Mouse (Mus musculus) limb, embryonic 14.5 days (tissue): ENCODE results near the gene Dcaf4. TPM values are rescaled to one million over a fixed set of nuclear protein-coding genes. Genes with fewer than 3 reads are reported as not detected.

ENCODE experiments used
- ATAC-seq: fragments of 200-750 bp; cut with Nextera tagmentation; 2 replicates; pipeline ENCODE4 v1.8.0; 2017; ENCODE audit warnings: low read depth, moderate number of reproducible peaks, moderate TSS enrichment; ENCODE audit not compliant: low FRiP score
- DNase-seq: peaks from one replicate; pipeline ENCODE4 v3.0.0-alpha.2; 2015; ENCODE audit warnings: low spot score
- H3K27ac ChIP-seq: fragments of 300-500 bp; sonication (generic); replicated peaks from 2 replicates; pipeline ENCODE4 v1.5.1; 2014; ENCODE audit warnings: low read depth, mild to moderate bottlenecking, low read length, moderate library complexity, mixed read lengths
- H3K27me3 ChIP-seq: fragments of 300-500 bp; sonication (generic); 2 replicates; pipeline ENCODE4 v1.6.1; 2014; ENCODE audit warnings: low read length, mixed read lengths; ENCODE audit not compliant: control insufficient read depth, insufficient read depth
- H3K36me3 ChIP-seq: fragments of 300-500 bp; sonication (generic); 2 replicates; pipeline ENCODE4 v1.6.1; 2014; ENCODE audit warnings: mild to moderate bottlenecking, low read length, moderate library complexity, mixed read lengths; ENCODE audit not compliant: control insufficient read depth, insufficient read depth
- H3K4me1 ChIP-seq: fragments of 300-500 bp; sonication (generic); 2 replicates; pipeline ENCODE4 v1.6.1; 2014; ENCODE audit warnings: antibody characterized with exemption, low read length, mixed read lengths; ENCODE audit not compliant: control insufficient read depth, insufficient read depth
- H3K4me2 ChIP-seq: fragments of 300-500 bp; sonication (generic); replicated peaks from 2 replicates; pipeline ENCODE4 v1.6.1; 2014; ENCODE audit warnings: low read depth, mild to moderate bottlenecking, low read length, moderate library complexity; ENCODE audit not compliant: severe bottlenecking
- H3K4me3 ChIP-seq: fragments of 300-500 bp; sonication (generic); replicated peaks from 2 replicates; pipeline ENCODE4 v1.5.1; 2014; ENCODE audit warnings: low read length
- H3K9ac ChIP-seq: fragments of 300-500 bp; sonication (generic); 2 replicates; pipeline ENCODE4 v1.6.1; 2014; ENCODE audit warnings: mild to moderate bottlenecking, low read depth, low read length, moderate library complexity; ENCODE audit not compliant: severe bottlenecking
- H3K9me3 ChIP-seq: fragments of 300-500 bp; sonication (generic); 2 replicates; pipeline ENCODE4 v1.6.1; 2016; ENCODE audit warnings: low read length; ENCODE audit not compliant: control insufficient read depth
- POLR2A ChIP-seq: fragments of 200-500 bp; IDR thresholded peaks from 2 replicates; pipeline ENCODE4 v1.8.0; 2012; ENCODE audit warnings: inconsistent platforms, mild to moderate bottlenecking, moderate library complexity, borderline replicate concordance; ENCODE audit not compliant: insufficient read depth, insufficient read length; ENCODE audit errors: extremely low read depth
- WGBS: fragments of 180-500 bp; shearing (Covaris S2); extraction: QIAGEN DNeasy Blood & Tissue Kit; methylation state at CpG from one replicate; pipeline ENCODE4 v1.1.7; 2014; 5-methylcytosine and 5-hydroxymethylcytosine counted together
- polyA plus RNA-seq, 2 experiments: library from polyadenylated mRNA; depleted of rRNA in 1 of 2; stranded (reverse) in 1 of 2; unstranded in 1 of 2; fragments of >200 nt; fragmentation: Nextera tagmentation in 1 of 2; extraction: Ambion mirVana in 1 of 2; gene quantifications; 2 replicates each; pipeline versions ENCODE4 v1.2.1 to v1.2.3; 2012 to 2014

Dcaf4 gene
- polyA plus RNA-seq, 2 experiments: 40.1 to 49.5 TPM

- WGBS: 68% methylated on average over 6 of the region's 6 CpGs
- Histone ChIP-seq H3K9ac (no peak overlapping the region), H3K36me3 (no peaks in the 10 kb centered on the region), H3K27ac (no peak overlapping the region), H3K4me2 (no peak overlapping the region), H3K27me3 (no peaks in the 10 kb centered on the region), H3K4me1 (peaks cover 5% of the 10 kb centered on the region; the same call in 1 of the 2 replicates), H3K4me3 (no peak overlapping the region), H3K9me3 (no peaks in the 10 kb centered on the region)
- DNase-seq (no peak), ATAC-seq (no peak)
- no peak for TF ChIP-seq POLR2A
These were observed 2.8 kb downstream of the Dcaf4 start for GRCm38 (mm10) chr12:83523056-83523455.

- DNase-seq (no peak), ATAC-seq (no peak)
- H3K9me3 ChIP-seq: no peaks in the 10 kb centered on the region
- H3K27ac ChIP-seq: no peak overlapping the region
- H3K4me3 ChIP-seq: no peak overlapping the region
- no peaks in the 10 kb centered on the region for H3K36me3 ChIP-seq
- 62% methylated on average over 4 of the region's 4 CpGs for WGBS
- H3K9ac ChIP-seq: no peak overlapping the region
- peaks cover 5% of the 10 kb centered on the region; the same call in 1 of the 2 replicates for H3K4me1 ChIP-seq
- no peak overlapping the region for H3K4me2 ChIP-seq
- no peak for TF ChIP-seq POLR2A
- H3K27me3 ChIP-seq: no peaks in the 10 kb centered on the region
These were observed 3.6 kb downstream of the Dcaf4 start for GRCm38 (mm10) chr12:83523892-83524291.

GRCm38 (mm10) chr12:83524329-83524728, 4.1 kb downstream of the Dcaf4 start:
- no peak for TF ChIP-seq POLR2A
- 84% methylated on average over 5 of the region's 5 CpGs for WGBS
- ATAC-seq: no peak
- Histone ChIP-seq H3K27ac (no peak overlapping the region), H3K36me3 (no peaks in the 10 kb centered on the region), H3K4me1 (peaks cover 5% of the 10 kb centered on the region; the same call in 1 of the 2 replicates), H3K27me3 (no peaks in the 10 kb centered on the region), H3K9me3 (no peaks in the 10 kb centered on the region), H3K4me3 (no peak overlapping the region), H3K9ac (no peak overlapping the region), H3K4me2 (no peak overlapping the region)
- DNase-seq: no peak

- Histone ChIP-seq H3K9ac (no peak overlapping the region), H3K4me3 (no peak overlapping the region), H3K4me1 (peaks cover 5% of the 10 kb centered on the region; the same call in 1 of the 2 replicates), H3K36me3 (peaks cover 6% of the 10 kb centered on the region), H3K9me3 (no peaks in the 10 kb centered on the region), H3K27me3 (no peaks in the 10 kb centered on the region), H3K27ac (no peak overlapping the region), H3K4me2 (no peak overlapping the region)
- DNase-seq (no peak), ATAC-seq (no peak)
- no peak for TF ChIP-seq POLR2A
- WGBS: 74% methylated on average over 18 of the region's 18 CpGs
These were observed 5.7 kb downstream of the Dcaf4 start for GRCm38 (mm10) chr12:83525822-83526544.

- ATAC-seq (no peak), DNase-seq (no peak)
- Histone ChIP-seq H3K36me3 (peaks cover 19% of the 10 kb centered on the region), H3K4me2 (no peak overlapping the region), H3K4me1 (no peaks in the 10 kb centered on the region), H3K9me3 (no peaks in the 10 kb centered on the region), H3K4me3 (no peak overlapping the region), H3K27ac (no peak overlapping the region), H3K27me3 (no peaks in the 10 kb centered on the region), H3K9ac (no peak overlapping the region)
- 60% methylated on average over 6 of the region's 6 CpGs for WGBS
- TF ChIP-seq POLR2A: no peak
These were observed 7.5 kb downstream of the Dcaf4 start for GRCm38 (mm10) chr12:83527816-83528215.
